Mouse (Mus musculus) olfactory bulb, adult 2 months (tissue): ENCODE results near the gene Fndc10.

Source experiments
- CTCF ChIP-seq: fragments of 200-500 bp; IDR thresholded peaks from 2 replicates; pipeline ENCODE4 v1.5.1; 2012; ENCODE audit warnings: low read depth, mild to moderate bottlenecking, low read length, moderate library complexity; ENCODE audit not compliant: insufficient read depth
- POLR2A ChIP-seq: fragments of 200-500 bp; IDR thresholded peaks from 2 replicates; pipeline ENCODE4 v1.6.1; 2012; ENCODE audit warnings: mild to moderate bottlenecking, low read depth, low read length, moderate library complexity; ENCODE audit not compliant: insufficient read depth

DNA sequence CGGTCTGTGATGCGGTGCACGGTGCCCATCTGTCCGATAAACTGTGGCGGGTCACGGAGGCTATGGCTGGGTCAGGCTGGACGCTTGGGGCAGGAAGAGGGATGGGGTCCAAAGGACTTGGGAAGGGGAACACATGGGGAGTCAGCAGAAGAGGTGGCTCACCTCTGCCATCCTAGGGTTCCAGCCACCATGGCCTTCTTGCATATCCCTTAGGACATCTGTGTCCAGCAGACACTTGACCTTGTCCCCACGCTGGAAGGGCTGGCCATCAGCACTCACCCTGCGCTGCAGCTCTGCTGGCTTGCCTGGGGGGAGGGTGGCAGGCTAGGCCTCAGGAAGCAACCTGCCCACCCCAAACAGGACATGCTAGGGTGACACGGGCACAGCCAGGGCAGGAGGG, 35.2 kb upstream of the Fndc10 start:
- TF ChIP-seq POLR2A (no peak), CTCF (no peak)
